Mouse (Mus musculus): Measurements from ENCODE around the gene Mta1.

The Mta1 gene

DNA sequence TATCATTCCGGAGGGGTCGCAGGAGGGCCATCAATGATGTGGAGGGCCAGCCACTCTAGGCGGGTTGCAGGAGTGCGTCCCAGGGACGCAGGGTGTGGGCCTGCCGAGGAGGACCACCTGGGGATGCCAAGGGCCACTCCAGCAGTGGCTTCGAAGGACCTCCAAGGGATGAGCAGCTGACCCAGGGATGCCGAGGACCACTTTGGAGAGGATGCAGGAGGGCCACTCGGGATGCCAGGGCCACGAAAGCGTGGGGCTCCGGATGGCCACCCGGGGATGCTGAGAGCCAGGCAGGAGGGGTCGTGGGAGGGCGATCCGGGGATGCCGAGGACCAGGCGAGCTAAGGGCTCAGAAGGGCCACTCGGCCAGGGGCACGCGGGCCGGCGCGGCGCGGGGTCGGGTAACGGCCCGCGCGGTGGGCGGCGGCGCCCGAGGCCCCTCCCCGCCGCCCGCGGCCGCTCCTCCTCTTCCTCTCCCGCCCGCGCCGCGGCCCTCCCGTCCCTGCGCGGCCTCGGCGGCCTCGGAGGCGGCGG lies at the start of gene Mta1:
TSS of gene Mta1 (plus strand) at position 530 of the 533 bp plus-strand sequence.
- DNase-seq (ENCODE audit: low spot score) = peak; percentile 72

DNA sequence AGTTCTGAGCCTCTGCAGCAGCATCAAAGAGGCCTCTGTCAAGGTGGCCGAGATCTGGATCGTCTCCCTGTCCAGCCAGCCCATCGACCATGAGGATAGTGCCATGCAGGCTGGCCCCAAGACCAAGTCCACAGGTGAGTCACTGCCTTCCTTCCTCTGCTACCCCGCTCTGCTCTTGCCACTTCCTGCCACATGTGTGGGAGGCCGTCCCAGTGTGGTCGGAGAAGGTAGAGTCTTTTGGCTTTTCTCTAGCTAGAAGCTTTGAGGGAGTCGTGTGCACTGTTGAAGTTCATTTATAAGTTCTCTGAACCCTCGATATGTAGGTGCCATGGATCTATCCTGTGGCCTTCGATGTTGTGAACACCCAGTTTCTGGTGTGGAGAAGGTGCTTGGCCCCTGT lies 48.2 kb upstream of the Mta1 start:
- no peak for DNase-seq (ENCODE audit: low spot score)

DNA sequence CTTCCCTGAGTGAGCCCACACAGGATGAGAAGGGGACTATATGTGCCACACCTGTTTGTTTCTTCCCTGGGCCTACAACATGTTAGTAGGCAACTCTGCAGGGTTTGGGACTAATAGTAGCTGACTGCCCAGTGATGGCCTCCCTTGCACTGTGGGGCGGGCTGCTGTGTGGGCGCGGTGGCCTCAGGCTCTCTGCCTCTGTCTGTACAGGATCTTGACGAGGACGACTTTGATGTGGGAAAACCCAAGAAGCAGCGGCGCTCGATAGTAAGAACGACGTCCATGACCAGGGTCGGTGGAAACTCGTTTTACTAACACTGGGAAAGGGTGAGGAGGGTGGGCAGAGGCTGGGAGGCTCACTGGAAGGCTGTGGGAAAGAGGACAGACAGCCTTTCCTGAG lies 47.4 kb upstream of the Mta1 start:
- DNase-seq (ENCODE audit: low spot score) = no peak

DNA sequence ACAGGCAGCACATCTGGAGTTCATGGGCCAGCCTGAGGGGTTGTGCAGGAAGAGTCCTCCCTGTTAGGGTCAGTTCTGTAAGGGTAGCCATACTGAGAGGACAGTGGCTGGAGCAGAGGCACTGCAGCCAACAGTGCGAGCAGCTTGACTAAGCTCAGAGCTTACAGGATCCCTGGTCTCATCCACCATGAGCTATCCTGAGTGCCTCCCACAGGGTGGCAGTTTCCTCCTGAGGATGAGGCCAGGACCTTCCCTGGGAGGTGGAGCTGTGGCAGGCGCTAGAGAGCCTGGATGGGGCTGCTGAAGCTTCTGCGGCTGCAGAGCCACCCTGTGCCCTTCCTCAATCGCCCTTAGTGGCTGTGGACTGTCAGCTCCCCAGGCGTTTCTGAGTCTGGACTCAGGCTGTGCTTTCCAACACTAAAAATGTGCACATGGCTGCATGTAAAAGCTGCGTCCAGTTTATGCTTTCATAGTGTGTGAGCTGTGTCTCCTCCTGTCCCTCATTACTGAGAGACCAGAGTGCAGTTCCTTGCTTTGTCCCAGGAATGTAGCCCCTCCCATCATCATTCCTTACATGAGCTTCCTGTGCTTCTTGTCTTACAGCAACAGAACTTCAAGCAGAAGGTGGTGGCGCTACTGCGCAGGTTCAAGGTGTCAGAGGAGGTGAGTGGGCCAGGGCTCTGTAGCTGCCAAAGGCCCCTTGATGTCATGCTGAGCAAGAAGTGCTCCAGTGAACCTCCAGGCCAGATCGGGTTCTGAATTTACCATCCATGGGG lies 46.3 kb upstream of the Mta1 start:
- DNase-seq (ENCODE audit: low spot score) = no peak

DNA sequence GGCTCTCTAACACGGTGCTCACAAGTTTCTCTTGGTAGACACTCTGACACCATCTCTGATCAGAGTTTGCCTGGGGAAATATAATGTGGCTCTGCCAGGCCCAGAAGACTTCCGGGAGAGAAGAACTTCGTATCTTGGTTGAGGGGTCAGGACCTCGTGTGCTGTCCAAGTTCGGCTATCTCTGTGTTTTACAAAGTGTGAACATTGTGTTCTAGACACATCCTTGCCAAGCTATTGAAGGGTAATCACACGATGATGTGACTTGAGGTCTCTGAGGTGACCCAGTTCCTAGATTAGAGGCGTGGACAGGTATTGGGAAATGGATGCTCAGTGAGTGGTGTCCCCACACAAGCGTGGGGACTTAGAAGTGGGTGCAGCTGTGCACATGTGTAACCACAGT lies 42.0 kb upstream of the Mta1 start:
- DNase-seq (ENCODE audit: low spot score) = no peak

DNA sequence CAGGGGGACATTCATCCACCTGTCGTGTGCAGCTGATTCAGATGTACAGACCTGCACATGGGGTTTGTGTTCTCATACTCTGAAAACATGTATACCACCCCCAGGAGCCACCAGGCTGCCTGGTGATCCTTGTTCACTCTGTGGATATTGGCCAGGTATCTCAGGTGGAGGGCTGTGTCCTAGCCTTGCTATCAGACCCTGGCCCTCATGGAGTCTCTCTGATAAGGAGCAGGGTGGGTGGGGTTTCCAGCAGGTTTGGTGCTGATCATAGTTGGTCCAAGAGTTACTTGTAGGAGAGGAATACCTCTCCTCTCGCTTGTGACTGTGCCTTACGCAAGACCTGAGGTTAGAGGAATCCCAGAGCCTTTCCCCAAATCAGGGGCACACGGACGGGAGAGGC lies 37.9 kb upstream of the Mta1 start:
- no peak for DNase-seq (ENCODE audit: low spot score)

DNA sequence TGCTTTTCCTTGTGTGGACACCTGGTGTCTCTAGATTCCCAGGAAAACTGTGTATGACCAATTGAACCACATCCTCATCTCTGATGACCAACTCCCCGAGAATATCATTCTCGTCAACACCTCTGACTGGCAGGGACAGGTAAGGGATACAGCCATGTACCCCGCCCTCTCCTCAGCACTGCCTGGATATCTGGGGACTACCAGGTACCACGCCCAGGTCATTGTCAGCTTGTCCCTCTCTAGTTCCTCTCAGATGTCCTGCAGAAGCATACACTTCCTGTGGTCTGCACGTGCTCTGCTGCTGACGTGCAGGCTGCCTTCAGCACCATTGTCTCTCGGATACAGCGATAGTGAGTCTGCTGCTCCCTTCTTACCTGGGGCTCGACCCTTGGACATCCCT lies 36.5 kb upstream of the Mta1 start:
- DNase-seq (ENCODE audit: low spot score) = no peak

DNA sequence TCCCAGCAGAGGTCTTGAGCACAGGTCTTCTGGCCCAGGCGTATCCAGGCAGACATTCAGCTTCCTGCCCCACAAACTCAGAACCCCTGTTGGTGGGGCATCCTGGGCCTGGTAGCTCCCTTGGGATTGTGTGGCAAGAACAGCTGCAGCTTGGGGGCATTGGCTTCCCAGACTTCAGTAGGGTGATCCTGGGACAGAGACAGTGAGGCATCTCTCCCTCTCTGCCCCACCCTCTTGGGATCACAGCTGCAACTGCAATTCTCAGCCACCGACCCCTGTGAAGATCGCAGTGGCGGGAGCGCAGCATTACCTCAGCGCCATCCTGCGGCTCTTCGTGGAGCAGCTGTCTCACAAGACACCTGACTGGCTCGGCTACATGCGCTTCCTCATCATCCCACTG lies 35.9 kb upstream of the Mta1 start:
- DNase-seq (ENCODE audit: low spot score) = no peak

DNA sequence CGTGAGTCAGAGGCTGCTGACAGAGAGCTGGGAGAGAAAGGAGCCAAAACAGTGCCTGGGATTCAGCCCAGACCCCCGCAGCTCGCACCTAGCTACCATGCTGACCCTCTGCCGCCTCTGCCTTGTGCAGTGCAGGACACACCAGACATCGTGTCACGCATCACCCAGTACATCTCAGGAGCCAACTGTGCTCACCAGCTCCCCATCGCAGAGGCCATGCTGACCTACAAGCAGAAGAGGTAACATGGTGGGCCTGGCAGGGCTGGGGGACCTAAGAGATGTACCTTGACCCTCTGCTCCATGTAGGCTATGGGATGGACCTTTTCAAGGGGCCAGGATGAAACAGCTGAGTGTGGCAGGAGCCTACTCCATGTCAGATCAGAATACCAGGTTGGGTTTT lies 34.4 kb upstream of the Mta1 start:
- DNase-seq (ENCODE audit: low spot score) = no peak

DNA sequence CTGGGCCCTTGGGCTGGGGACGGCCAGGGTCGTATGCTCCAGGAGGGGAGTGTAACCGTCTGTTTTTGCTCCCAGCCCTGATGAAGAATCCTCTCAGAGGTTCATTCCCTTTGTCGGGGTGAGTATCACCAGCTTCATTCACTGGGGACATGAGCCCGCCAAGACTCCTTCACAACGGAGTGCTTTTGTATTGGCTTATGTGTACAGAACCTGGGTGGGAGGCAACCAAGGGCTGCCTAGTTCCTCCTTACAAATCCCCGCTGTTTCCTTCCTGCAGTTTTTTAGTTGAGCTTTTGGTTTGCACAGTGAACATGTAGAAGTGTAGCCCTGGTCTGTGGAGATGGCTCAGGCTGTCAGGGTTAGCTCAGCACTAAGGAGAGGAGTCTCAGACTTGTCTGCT lies 30.1 kb upstream of the Mta1 start:
- DNase-seq (ENCODE audit: low spot score) = no peak

DNA sequence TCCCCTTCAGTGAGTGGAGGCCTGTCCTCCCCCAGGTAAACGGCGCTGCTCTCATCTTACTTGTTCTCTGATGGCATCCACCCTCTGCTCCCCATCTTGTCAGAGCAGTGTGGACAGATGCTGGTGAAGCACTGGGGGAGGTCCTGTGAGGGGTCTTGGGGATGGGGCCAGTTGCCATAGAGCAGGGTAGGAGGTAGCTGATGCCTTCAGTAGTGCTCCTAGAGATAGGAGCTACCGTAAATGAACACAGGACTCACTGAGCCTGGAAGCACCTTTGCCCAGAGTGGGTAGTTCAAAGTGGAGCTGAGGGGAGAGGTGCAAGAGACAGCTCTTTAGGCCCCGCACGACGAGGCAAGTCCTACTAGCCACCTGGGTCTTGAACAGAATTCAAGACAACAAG lies 28.7 kb upstream of the Mta1 start:
- no peak for DNase-seq (ENCODE audit: low spot score)

DNA sequence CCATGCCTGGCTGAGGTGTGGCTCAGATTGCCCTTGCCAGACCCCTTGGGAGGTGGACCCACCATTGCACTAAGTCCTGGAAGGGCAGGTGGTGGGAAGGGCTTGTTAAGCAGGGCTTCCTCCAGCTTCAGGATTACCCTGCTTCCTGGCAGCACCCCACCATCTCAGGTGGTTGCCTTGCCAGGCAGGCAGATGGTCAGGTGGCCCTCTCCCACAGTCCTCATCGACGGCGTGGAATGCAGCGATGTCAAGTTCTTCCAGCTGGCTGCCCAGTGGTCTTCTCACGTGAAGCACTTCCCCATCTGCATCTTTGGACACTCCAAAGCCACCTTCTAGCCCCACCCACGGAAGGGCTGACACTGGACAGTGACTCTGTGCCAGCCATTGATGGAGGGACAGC lies 26.8 kb upstream of the Mta1 start:
- DNase-seq (ENCODE audit: low spot score) = no peak

DNA sequence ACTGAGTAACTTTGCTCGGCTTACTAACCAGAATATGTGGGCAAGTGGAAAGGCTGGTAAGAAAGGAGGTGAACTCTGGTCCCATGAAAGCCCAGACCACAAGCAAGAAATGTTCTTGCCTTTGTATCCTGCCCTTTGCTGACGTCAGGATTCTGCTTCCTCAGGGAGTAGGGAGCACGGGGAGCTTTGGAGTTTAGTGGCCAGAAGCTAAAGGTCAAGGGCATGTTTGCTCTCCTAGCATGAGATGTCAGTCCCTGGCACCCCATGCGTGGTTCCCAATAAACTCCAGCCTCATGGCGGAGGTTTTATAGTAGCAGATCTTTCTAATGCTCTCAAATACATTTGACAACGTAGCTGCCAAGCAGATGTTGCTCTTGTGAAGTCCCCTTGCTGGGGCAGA lies 26.3 kb upstream of the Mta1 start:
- DNase-seq (ENCODE audit: low spot score) = no peak

DNA sequence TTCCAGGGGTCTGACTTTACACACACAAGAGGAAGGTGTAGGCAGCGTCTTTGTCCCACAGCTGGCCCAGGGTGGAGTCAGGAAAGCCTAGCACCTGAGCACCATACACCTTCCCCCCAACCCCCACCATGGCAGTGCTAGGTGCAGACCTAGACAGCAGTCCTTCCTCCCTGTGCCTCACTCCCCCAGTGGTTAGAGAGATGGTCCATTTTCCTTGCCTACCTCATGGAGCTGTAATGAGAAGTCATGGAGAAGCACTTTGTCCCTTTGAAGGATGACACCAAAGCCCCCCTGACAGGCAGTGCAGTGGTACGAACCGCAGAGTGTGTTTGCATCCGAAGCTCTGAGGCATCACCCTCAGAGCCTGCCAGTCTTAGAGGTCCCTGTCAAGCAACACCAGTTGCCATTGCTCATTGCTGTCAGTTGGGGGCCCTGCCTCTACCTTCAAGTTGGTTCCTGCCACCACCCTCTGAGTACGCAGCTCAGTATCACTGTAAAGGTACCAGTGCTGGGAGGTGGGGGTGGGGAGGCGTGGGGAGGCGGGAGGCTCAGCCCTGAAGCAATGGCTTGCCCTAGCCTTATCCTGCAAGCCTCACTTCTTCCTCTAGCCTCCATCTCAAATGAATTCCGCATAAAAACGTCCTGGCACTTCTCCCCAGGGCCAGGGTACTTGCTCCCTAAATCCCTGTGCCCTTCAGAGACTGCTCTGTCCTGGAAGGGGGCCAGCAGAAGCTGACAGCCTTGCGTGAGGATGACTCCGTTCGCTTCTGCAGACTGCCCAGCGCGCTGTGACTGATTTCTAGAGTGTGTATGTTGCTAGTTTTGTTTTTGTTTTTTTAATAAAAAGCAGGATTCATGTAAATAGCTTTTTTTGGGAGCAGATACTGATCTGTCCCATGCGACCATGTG lies 24.4 kb upstream of the Mta1 start:
- DNase-seq (ENCODE audit: low spot score) = peak; percentile 24

DNA sequence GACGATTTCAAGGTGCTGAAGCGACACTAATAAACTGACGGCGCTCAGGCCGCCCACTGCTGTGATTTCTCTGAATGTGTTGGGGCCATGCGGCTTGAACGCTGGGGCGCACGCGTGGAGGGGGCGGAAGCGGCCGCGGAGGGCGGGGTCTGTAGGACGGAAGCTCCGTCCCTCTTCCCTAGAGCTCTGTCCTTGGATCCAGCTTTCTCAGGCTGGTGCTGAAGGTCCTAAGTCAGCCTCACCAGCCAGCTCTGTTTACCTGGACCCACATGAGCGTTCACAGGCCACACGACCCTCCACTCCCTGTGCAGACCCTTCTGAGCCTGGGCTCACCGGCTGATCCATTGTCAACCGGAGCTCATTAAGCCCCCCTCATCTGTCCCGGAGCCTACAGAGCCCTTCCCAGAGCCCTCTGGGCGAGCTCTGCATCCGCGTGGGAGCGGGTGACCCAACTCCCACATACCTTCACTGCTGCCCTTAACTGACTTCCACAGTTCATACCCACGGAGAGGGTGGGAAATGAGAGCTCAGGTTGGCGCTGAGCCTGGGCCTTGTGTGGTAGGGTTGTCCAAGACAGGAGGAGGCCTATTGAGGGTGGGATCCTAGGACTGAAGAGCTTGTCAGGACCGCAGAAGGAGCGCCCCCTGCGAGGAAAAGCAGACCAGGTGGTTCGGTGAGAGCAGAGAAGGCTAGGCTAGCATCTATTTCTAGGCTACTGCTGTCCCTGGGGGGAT lies 23.6 kb upstream of the Mta1 start, which contains the start of gene Tex22:
TSS of gene Tex22 (plus strand) at position 174 of the 734 bp plus-strand sequence.
- peak; percentile 86 for DNase-seq (ENCODE audit: low spot score)

DNA sequence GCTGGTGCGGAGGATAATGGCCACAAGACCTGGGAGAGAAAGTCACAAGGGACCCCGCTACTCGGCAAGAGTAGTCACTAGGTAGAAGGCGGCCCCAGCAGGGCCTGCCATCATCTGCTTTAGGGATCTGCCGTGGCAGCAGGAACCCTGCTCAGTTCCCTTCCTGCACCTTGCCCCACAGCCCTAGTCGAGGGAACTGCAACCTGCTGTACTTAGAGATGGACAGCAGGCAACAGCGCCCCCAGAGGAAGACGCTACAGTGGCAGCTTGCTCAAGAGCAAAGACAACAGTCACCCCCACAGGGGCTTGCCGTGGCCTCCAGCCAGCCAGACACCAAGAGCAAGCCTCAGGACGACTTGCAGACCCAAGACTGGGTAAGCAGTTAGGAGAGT lies 23.0 kb upstream of the Mta1 start:
- peak; percentile 94 for DNase-seq (ENCODE audit: low spot score)

DNA sequence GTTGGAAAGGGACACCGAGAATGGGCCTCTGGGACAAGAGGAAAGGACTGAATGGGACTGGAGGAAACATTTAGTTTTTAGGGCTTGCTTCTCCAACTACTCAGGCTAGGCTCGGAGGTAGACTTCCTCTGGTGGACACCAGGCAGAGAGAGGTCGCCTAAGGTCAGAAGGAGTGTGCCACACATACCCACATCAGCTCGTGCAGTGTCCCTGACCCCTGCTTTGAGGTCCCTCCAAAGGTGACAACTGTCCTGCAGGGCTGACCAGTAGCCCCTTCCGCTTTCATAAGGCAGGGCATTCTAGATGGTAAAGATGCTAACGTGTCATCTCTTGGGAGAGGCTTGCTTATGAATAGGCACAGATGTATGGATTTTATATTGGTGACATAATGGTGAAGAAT lies 22.6 kb upstream of the Mta1 start:
- DNase-seq (ENCODE audit: low spot score) = no peak

DNA sequence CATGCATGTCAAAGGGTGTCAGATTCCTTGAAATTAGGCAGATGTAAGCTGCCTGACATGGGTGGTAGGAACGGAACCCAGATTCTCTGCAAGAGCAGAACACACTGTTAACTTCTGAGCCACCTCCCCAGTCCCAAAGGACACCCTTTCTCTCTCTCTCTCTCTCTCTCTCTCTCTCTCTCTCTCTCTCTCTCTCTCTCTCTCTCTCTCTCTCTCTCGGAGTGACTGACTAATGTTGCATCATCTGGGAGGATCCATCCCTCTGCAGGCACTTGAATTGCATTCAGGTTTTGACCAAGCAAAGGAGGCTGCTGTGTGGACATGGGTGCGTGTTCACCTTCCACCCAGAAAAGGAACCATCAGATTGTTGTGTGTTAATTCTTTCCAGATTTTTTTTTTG lies 10.8 kb upstream of the Mta1 start:
- DNase-seq (ENCODE audit: low spot score) = no peak

DNA sequence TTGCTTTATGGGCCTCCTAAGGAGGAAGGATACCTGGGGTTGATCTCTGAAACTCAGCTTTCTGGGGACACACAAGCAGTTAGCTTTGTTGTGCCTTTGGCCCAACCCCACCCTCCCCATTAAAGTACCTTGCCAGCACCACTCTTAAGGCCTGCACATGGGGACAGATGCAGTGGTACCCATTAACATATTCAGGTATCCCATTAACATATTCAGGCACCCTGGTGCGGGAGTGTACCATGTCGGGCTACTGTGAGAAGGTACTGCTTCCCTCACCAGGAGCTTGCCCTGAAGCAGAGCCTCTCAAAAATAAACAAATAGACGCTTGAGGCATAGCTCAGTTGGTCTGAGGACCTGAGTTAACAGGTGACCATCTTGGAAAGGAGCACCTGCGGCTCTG lies 10.1 kb upstream of the Mta1 start:
- DNase-seq (ENCODE audit: low spot score) = no peak

DNA sequence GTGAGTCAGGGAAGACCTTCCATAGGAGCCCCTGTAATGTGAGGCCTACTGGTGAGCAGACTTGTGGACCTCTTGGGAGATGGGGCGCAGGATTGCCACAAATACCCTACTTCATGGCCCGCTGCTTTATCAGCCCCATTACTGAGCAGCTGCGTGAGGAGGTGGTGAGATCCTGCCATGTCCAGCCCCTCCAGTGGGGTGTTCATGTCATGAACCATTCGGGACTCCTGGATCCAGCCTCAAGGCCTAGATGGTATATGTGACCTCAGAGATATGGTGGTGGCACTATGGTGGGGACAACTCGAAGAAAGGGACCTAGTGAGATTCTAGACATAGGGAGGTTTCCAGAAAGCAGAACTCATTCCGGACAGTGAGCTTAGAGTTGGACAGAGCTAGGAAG lies 9.0 kb upstream of the Mta1 start:
- DNase-seq (ENCODE audit: low spot score) = no peak

DNA sequence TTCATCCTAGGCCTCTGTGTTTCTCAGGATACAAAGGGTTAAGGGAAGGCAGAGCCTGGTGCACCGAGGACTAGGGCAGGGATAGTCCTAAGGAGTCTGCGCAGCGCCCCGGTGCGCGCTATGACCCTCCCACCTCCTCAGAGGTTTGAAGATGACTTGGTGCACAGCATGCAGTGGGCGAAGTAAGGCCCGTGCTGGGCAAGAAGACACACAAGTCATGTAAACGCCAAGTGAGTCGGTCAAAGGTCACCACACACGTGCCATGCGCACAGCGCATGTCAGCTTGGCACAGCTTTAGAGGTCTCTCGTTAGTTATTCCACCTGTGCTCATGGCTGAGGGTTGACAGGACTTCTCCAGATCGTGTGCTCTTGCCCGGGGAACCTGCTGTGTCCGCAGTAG lies 8.0 kb upstream of the Mta1 start:
- DNase-seq (ENCODE audit: low spot score) = no peak

DNA sequence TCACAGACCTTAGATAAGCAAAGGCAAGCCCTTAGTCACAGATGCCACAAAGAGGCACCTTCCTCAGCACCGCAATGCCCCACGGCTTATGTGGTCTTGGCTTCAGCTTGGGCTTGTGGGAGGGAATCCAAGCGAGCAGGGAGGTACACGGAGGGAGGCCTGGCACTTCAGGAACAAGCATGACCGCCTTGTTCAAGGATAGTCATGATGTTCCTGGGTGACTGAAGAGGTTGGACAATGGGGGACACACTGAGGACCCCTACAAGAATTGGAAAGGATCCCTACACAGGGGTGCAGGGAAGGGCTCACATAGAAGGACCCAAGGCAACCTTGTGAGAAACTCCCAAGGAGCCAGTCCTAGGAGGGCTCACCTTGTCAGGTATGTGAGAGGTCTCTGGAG lies 1.0 kb upstream of the Mta1 start:
- no peak for DNase-seq (ENCODE audit: low spot score)
